Mouse (Mus musculus) layer of hippocampus, adult 11-12 months (tissue): ENCODE measurements around the gene Ndufab1.
"Not testable (repeated sequence)": the region's sequence is repeated elsewhere in the genome, so short reads cannot be mapped to it uniquely, and the experiment has no call there.

ENCODE experiments used
- DNase-seq: peaks from one replicate; pipeline ENCODE4 v3.0.0; 2022; ENCODE audit warnings: low spot score

Ndufab1 gene

DNA sequence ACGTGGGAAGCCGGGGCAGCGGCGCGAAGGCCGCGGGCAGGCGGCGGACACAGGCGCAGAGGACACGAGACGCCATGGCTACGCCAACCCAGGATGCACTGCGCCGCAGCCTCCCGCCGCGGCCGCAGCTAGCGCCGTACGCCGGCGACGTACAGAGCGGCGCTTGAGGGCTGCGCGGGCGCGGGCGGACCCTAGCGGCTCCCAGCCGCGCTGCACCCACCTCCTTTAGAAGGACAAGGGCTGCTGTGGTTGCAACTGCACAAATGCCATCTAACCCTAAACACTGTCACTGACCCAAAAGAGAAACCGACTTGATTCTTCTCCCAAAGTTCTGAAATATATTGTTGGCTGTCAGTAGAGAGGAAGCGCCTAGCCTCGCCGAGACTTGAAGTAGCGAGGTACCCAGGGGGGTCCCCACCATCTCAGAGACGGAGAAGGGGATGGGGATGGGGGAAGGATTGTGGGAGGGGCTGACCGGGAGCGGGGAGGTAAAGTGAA lies at the start of gene Ndufab1:
Gene Ndufab1 (minus strand): TSS at position 140 of the 498 bp plus-strand sequence.
- DNase-seq, result peak; percentile 86

DNA sequence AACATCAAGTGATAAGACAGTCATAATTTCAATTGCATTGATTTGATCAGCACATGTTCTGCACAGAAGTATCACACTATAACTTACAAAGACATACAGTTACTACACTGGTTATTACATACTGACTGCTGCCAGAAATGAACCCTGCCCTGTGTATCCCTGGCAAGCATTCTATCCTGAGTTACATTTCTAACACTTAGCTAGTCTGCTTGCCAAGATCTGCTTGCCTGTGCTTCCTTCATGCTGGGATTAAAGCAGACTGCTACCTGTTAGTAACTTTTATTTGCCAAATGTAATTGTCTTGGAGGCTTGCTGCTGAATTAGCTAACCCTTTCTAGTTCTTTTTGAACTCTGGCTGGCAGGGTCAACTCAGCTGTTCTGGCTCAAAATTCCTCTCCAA lies 39.3 kb upstream of the Ndufab1 start:
- DNase-seq, result no peak

DNA sequence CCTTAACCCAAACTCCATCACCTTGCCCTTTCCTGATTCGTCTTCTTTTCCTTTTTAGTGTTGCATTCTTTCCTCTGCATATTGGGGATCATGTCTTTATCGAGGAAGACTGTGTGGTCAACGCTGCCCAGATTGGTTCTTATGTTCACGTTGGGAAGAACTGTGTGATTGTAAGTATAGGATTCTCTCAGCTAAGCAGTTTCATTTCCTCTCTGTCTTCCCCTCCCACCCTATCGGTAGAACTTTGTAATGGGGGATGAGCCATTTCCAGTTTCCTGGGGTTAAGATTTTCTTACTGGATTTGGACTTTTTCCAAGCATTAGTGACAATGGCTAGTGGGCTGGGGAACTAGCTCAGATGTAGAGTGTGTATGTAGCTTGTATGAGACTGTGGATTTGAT lies 36.5 kb upstream of the Ndufab1 start:
- DNase-seq, result no peak

DNA sequence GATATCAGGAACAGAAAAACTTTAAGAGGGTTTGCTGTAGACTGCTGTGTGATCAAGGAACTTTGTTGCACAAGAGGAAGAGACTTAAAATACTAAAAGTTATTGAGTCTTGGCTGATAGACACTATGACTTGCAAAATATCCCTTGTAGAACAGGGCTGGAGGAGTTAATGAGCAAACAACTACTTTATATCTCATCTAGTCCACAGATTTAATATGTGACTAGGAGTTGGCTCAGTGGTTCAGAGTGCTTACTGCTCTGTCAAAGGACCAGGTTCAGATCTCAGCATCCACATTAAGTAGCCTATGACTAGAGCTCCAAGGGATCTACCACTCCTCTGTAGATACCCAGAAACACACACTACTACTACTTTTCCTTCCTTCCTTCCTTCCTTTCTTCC lies 35.4 kb upstream of the Ndufab1 start:
- no peak for DNase-seq

DNA sequence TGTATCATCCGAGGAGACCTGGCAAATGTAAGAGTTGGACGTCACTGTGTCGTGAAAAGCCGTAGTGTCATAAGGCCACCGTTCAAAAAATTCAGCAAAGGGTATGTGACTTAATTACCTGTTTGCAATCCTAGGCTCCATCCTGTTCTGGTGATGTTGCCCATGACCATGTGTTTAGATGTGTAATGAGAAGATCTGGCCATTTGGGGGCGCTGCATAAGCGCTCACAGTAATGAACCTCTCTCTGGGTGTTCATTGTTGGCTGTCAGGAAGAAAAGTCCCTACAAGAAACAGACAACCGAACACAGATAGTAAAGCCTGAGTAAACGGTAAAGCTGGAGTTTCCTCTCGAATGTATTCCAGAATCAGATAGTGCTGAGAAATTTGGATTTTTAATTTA lies 33.4 kb upstream of the Ndufab1 start:
- DNase-seq, result peak; percentile 14

DNA sequence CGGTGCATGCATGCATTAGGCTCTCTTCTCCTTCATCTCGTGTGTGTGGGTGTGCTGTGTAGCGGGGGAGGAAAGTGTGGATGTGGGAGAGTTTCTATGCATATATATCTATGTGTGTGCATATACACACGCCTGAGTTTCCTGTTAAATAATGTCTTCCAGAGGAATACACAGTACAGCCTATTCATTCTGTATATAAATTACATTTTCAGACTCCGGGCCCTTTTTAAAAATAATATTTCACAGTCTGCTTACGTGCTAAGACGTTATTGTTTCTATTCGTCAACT lies 31.6 kb upstream of the Ndufab1 start:
- no peak for DNase-seq

DNA sequence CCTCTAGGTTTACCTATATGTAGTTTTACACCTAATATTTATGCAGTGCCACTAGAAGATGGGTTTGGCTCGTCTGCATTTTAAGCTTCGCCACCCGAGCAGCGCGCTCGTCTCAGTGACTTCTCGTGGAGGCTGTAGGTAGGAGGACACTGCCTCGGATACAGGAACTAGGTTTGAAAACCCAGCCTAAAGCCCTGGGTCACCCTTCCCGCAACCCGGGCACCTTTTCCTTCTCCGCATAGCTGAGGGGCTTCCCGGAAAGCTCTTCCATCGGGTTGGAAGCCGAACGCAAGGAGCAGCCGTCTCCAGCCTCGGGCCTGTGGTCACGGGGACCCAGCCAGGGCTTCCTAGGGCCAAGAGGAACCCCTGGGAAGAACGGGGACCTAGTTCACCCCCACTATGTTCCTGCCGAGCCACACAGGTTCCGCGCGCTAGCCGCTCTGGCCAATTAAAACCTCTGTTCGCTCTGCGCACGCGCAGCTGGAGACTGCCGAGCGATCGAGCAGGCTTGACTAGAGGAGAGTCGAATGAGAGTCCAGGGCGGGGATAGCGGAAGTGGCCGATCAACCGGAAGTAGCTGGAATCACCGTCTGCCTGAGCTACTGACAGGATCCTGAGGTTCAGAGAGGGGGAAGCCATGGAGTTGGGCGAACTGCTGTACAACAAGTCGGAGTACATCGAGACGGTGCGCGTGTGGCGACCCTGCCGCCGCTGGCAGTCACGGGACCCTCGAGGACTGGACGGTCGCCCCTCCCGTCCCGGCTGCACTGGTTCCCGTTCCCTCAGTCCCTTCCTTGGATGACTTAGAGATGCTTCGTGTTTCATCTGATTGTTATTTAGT lies 31.0 kb upstream of the Ndufab1 start, which contains the start of the genes Palb2 and Dctn5:
Gene Palb2 (minus strand): TSS at position 489 of the 841 bp plus-strand sequence.
Gene Dctn5 (plus strand): TSS at position 545 of the 841 bp plus-strand sequence.
- DNase-seq, result peak; percentile 98

DNA sequence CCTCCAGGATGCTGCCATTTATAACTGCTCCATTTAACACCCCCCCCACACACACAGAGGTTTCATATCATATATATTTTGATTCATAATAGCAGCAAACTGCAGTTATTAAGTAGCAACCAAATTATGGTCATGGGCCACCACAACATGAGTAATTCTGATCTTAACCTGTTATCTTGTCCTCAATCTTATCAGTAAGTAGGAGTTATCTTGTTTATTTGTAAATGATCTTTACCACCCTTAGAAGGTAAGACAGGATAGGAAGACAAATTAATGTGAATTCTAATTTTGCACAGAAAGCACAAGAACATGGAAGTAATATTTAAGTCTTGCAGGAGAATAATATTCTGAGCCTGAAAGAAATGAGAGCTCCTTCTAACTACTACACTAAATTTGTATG lies 30.1 kb upstream of the Ndufab1 start:
- no peak for DNase-seq

DNA sequence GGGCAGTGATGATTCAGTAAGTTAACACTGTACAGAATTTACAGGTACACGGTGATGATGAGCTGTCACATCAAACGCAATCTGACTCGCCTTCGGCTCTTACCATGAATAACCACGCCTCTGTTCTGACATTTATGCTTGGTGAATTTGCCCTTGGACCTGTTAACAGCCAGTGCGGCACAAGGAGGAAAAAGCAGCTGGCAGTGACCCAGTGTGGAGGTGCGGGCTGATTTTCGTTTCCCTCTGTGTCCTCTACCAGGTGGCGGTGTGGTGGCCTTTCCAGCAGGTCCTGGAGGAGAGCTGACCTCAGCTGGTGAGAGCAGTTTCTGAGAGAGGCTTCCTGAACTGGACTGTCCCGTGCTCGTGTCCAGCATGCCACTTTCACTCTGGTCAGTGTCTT lies 25.3 kb upstream of the Ndufab1 start:
- DNase-seq, result no peak

DNA sequence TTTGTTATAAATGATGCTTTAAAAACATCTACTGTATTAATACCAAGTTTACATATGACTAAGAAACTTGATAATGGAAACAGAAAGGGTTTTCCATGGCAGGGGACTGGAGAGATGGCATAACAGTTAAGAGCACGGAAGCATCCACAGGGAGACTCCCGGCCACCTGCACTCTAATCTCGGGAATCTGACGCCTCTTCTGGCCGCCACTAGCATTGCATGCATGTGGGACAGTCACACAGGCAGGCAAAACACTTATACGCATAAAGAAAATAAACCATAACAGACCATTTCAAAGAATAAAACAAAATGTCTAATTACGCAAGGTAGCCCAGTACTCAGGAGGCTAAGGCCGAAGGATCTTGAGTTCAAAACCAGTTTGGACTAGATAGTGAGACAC lies 23.9 kb upstream of the Ndufab1 start:
- DNase-seq, result no peak

DNA sequence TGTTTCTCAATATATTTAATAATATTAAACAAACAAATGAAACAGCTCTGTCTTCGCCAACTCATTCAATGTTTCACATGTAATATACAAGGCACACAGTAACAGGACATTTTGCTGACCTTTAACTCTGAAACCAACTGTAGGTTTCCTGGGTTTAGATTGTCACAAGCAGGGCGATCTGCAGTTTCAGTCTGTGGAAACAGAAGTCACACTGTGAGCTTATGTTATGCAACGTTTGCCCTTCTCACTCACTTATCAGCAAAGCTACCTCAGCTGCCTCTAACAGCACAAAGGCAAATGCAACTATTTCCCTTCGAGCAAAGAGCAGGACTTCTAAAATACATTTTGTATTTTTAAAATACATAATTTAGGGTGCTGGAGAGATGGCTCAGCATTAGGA lies 21.8 kb upstream of the Ndufab1 start:
- DNase-seq, result no peak

DNA sequence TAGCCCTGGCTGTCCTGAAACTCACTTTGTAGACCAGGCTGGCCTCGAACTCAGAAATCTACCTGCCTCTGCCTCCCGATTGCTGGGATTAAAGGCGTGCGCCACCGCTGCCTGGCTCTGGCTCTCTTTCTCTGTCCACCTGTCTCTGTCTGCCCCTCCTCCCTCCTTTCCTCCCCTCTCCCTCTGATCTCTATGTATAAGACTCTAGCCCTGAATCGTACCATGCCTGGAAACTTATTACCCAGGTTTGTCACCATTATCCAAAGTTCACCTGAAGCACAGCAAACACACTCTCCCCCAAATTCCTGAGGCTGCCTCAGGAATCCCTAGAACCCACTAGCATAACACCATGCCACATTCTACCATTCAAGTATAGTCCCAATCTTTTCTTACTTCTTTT lies 6.5 kb upstream of the Ndufab1 start:
- no peak for DNase-seq

DNA sequence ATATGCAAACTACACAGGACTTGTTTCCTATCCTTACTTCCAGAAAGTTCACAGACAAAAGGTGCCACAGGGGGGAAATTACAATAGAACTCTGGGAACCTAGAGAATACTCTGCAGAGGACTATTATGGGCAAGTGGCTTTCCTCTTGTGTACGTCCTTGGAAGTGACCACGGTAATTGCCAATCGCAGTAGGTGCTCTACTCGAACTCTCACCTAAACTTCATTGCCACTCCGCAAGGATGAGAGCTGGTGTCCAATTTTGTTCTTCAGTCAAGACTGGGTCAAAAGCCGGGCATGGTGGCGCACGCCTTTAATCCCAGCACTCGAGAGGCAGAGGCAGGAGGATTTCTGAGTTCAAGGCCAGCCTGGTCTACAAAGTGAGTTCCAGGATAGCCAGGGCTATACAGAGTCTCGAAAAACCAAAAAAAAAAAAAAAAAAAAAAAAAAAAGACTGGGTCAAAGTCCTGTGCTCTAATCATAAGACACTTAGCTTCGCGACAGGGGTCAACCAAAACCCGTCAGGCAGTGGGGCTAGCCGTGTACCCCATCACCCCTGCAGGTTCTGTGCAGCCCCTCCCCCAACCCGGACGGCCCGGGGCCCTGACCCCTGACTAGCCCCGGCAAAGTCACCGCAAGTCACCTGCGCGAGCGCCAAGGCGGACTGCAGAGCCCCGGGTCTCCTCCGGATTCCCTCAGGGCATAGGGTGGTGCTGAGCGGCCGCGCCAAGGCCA lies 506 bp downstream of the Ndufab1 start:
- not testable (repeated sequence) for DNase-seq

DNA sequence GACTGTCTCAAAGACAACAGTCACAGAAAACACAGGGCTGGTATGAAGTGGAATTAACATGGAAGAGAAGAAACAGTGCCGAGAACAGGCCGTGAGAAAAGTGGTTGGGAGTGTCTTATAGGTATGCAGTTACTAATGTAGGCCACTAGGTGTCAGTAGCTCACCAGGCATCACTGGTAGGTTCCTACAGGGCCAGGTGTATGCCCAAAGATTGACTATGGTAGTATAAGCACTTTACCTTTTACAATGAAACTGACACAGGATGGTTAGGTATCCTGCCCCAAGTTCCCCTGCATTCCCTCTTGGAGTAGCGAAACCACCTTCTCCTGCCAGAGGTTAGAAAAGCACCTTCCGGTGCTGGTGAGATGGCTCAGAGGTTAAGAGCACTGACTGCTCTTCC lies 2.5 kb downstream of the Ndufab1 start:
- DNase-seq, result peak; percentile 39

DNA sequence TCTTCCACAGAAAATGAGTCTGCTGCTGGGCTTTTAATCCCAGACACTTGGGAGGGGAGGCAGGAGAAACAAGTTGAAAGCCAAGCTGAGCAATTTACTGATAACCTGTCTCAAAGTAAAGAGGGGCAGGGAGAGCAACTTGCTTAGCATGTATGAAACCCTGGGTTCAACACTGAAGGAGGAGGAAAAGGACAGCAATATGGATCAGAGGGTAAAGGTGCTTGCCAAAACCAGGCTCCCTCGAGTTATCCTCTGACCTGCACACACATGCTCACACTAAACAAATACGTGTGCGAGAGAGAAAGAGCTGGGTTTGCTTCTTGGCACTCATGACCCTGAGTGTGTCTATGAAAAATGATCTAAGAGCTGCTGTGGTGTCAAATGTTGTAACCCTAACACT lies 3.7 kb downstream of the Ndufab1 start:
- DNase-seq, result no peak

DNA sequence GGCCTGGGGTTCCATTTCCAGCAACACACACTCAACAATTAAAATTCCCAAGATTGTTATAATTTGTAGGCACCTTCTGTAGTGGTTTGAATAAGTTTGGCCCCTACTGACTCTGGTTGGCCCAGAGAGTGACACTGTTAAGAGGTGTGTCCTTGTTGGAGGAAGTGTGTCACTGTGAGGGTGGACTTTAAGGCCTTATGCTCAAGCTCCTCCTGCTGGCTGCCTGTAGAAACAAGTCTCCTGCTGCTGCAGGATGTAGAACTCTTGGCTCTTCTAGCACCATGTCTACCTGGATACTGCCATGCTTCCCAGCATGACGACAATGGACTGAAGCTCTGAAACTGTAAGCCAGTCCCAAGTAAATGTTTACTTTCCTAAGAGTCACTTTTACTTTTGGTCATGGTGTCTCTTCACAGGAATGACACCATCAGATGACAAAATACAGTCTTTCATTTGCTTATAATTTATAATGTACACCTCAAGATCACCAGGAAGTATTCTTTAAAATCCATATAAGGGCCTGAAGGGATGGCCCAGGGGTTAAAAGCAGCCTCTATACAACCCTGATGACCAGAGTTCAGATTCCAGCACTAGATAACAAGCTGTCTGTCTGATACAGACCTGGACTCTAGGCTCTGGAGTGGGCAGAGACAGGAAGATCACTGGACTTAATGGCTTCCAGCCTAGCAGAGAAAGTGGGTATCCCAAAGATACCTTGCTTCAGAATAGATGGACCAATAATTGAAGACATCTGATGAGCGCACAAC lies 6.9 kb downstream of the Ndufab1 start:
- no peak for DNase-seq

DNA sequence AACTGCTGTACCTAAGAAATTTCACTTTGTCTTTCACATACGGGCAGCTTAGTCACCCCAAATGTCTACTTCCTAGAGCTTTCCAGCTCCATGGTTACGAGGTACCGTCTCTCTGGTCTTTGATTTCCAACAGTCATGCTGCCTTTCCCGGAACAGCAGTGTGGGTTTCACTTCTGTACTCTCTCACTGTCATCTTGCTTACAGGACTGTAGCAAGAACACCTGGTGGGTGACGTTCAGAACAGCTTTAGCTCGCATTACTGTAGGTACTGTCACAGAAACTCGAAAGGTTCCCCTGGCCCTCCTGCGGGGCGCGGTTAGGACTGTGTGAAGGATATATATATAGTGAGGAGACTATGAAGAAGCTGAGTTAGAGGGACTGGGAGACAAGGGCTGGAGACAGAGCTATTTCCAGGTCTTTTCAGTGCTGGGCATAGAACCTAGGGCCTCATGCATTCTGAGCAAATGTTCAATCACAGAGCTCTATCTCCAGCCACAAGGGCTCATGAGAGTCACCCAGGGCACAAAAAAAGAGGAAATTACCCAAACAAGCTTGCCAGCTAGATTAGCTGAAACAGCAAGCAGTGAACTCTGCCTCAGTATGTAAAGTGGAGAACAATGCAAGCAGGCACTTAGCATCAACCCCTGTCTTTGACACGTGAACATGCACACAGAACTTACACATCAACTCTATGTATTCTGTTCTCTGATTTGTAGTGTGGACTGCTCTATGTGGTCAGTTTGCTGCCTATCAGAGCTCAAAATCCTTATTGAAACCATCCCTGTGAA lies 14.3 kb downstream of the Ndufab1 start:
- DNase-seq, result no peak

DNA sequence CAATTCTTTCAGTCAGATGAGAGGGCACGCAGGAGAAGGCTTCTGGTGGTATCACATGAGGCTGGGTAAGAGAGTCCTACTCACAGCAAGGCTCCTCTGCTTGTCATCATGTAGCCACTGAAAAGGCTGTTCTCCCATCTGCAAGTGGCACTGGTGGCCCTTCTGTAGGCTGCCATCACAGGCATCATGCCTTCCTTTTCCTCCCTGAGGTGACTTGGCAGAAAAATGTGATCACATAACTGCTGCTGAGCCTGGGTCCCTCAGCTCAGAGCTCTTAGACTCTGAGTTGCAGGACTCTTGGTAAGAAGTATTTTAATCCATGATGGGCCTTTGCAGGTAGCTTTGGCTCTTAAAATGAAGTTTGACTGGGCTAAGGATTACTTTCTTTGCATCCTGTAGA lies 20.6 kb downstream of the Ndufab1 start:
- no peak for DNase-seq

DNA sequence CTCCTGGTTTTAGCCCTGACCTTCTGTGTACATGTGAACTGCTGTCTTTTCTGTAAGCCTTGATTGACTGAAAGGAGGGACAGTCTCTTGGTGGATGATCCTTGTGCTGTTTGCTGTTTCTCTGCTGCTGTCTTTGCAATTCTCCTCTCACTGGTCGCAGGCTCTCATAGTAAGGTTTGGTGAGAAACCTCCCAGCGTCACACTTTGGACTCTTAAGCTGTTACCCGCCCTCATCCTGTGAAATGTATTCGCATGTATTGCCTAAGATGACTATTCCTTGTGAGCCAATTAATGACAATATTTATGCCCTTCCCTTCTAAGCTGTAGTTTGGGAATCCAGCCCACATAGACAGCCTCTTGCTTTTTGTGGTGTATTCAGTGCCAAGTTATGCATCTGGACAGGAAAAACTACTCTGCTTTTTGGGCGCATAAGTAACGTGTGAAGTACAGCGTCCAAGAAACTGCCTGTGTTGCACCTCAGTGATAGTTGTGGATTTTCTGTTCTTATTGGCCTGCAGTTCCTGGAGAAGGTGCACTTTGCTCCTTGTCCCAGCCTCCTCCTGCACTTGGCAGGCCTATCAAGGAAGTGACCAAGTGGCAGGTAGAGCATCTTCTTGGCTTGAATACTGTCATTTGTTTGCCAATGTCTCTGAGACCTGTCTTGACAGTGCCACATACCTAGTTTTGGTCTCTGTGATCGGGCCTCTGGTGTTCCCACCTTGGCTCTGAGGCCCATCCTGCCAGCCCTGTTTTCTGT lies 21.7 kb downstream of the Ndufab1 start:
- no peak for DNase-seq

DNA sequence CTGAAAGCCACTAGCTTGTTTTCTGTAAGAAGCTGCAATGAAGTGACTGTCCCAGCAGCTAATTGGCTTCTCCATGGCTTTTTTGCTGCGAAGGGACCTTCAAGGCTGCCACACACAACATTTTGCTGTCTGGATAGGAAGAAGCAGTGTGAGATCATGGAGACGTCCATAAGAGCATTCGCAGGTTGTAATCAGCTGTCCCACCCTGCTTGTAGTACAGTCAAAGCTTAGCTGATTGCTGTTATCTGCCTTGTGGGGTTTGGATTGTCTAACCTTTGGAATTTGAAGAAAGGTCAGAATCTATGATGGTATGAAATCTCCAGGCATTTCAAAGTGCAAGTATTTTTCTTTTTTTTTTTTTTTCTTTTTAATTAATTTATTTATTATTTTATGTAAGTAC lies 27.3 kb downstream of the Ndufab1 start:
- DNase-seq, result no peak
